Mouse (Mus musculus) layer of hippocampus, postnatal 36 days (tissue): ENCODE data around the gene Zfp952. TPM values are rescaled to one million over a fixed set of nuclear protein-coding genes. Genes with fewer than 3 reads are reported as not detected.

Experiments used
- total RNA-seq, 2 experiments: library from RNA; stranded (reverse); gene quantifications; 2 replicates each; pipeline ENCODE4 v1.2.3; 2021

The Zfp952 gene
- total RNA-seq, 2 experiments from 2014 or later = 16.8 to 17.3 TPM

Other genes starting within 250 kb of the Zfp952 start
- gene Zfp871, start 204.8 kb upstream of the Zfp952 start, total RNA-seq = 100 to 1,000 TPM in 1 of 2 experiments, 10 to 100 TPM in 1; 98.6 to 106 TPM
- gene Zfp811, start 183.2 kb upstream of the Zfp952 start, total RNA-seq = 1 to 10 TPM; 7.0 to 7.9 TPM
- gene Zfp799, start 162.9 kb upstream of the Zfp952 start, total RNA-seq = 10 to 100 TPM; 32.0 to 33.8 TPM
- 10 to 100 TPM in 1 of 2 experiments, 1 to 10 TPM in 1; 7.6 to 11.5 TPM for gene Zfp870, start 101.5 kb upstream of the Zfp952 start, total RNA-seq
- gene Cyp4f14, start 75.8 kb upstream of the Zfp952 start, total RNA-seq = 1 to 10 TPM; 4.3 to 4.6 TPM
- gene Cyp4f13, start 45.7 kb upstream of the Zfp952 start, total RNA-seq = 10 to 100 TPM; 23.4 to 24.1 TPM
- gene Zfp472, start 27.3 kb upstream of the Zfp952 start, total RNA-seq = 1 to 10 TPM; 4.7 to 5.0 TPM
- 10 to 100 TPM; 19.7 to 24.3 TPM for gene Zfp763, start 40.3 kb downstream of the Zfp952 start, total RNA-seq
- not detected for gene 4921501E09Rik, start 74.9 kb downstream of the Zfp952 start, total RNA-seq
- 10 to 100 TPM; 17.8 to 20.2 TPM for gene Zfp563, start 96.2 kb downstream of the Zfp952 start, total RNA-seq
- gene Morc2b, start 146.6 kb downstream of the Zfp952 start, total RNA-seq = 1 to 10 TPM; 3.0 to 4.6 TPM
- not detected for gene Olfr55, start 175.3 kb downstream of the Zfp952 start, total RNA-seq
- not detected for gene Olfr239, start 198.2 kb downstream of the Zfp952 start, total RNA-seq
- 1 to 10 TPM; 1.0 to 1.3 TPM for gene Olfr1564, start 228.6 kb downstream of the Zfp952 start, total RNA-seq